Mouse (Mus musculus) limb, embryonic 15.5 days (tissue): Measurements from ENCODE around the gene Akap10. TPM values are rescaled to one million over a fixed set of nuclear protein-coding genes. Genes with fewer than 3 reads are reported as not detected.
"Not testable (repeated sequence)": the region's sequence is repeated elsewhere in the genome, so short reads cannot be mapped to it uniquely, and the experiment has no call there.

Experiments used
- ATAC-seq: fragments of 200-750 bp; cut with Nextera tagmentation; 2 replicates; pipeline ENCODE4 v1.8.0; 2017; ENCODE audit warnings: low read depth, moderate TSS enrichment; ENCODE audit not compliant: insufficient number of reproducible peaks, low FRiP score, low TSS enrichment
- H3K27ac ChIP-seq: fragments of 300-500 bp; sonication (generic); 2 replicates; pipeline ENCODE4 v1.5.1; 2015; ENCODE audit warnings: moderate library complexity, mild to moderate bottlenecking, inconsistent platforms
- H3K27me3 ChIP-seq: fragments of 300-500 bp; sonication (generic); 2 replicates; pipeline ENCODE4 v1.6.1; 2015; ENCODE audit warnings: inconsistent platforms
- H3K36me3 ChIP-seq: fragments of 300-500 bp; sonication (generic); 2 replicates; pipeline ENCODE4 v1.6.1; 2015; ENCODE audit warnings: inconsistent platforms
- H3K4me1 ChIP-seq: fragments of 300-500 bp; sonication (generic); 2 replicates; pipeline ENCODE4 v1.6.1; 2015; ENCODE audit warnings: inconsistent platforms
- H3K4me2 ChIP-seq: fragments of 300-500 bp; sonication (generic); 2 replicates; pipeline ENCODE4 v1.6.1; 2015; ENCODE audit warnings: mild to moderate bottlenecking, inconsistent platforms
- H3K4me3 ChIP-seq: fragments of 300-500 bp; sonication (generic); 2 replicates; pipeline ENCODE4 v1.5.1; 2015; ENCODE audit warnings: mild to moderate bottlenecking, inconsistent platforms
- H3K9ac ChIP-seq: fragments of 300-500 bp; sonication (generic); 2 replicates; pipeline ENCODE4 v1.6.1; 2015; ENCODE audit warnings: inconsistent platforms
- H3K9me3 ChIP-seq: fragments of 300-500 bp; sonication (generic); 2 replicates; pipeline ENCODE4 v1.6.1; 2016; ENCODE audit warnings: inconsistent platforms
- WGBS: fragments of 180-500 bp; shearing (Covaris S2); methylation state at CpG from one replicate; pipeline ENCODE4 v1.1.7; 2015; 5-methylcytosine and 5-hydroxymethylcytosine counted together
- polyA plus RNA-seq: library from polyadenylated mRNA; unstranded; fragments of >200 nt; fragmentation: Nextera tagmentation; extraction: Ambion mirVana; gene quantifications from 2 replicates; pipeline ENCODE4 v1.2.1, GENCODE M21; 2015

Akap10 gene
- polyA plus RNA-seq, 1 experiment from 2014 or later, result 14.7 TPM

DNA sequence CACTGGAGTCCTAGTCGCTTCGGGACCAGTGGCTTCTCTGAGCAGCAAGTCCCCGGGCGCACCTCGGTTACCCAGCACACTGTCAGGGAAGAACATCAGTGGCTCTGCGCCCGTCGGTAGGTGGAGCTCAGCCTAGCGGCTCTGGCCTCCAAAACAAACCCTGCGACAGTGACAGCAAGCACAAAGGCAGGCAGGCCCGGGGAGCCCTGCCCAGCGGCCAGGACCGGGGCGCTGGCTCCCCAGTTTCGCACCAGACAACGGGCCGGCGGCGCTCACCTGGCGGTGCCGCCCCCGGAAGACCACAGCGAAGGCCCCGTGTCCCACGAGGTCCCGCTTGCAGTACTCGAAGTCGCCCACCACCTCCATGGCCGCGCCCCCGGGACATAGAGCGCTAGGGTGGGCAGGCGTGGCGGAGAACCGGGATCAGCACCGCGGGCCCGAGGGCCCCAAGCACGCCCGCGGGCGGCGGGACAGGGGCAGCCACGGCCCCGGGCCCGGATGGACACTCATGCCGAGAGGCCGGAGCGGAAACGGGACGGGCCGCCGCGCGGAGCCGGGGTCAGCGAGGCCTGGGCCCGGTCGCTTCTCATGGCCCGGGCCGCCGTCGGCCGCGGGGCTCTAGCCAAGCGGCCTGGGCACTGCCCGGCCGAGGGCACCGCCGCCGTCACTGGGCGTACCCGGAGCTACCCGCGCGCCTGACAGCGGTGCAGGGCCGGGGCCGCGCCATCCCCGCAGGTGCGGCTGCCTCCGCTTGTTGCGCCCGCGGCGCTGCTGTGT is 75.7 kb downstream of the Akap10 start:
- Histone ChIP-seq H3K4me3 (peak overlapping the region; percentile 98), H3K9me3 (no peaks in the 10 kb centered on the region), H3K27ac (peak overlapping the region; percentile 93), H3K4me1 (0 out of 2 replicates have a peak, but pooled peaks cover 6% of the 10 kb centered on the region), H3K9ac (peak overlapping the region; percentile 97), H3K36me3 (0 out of 2 replicates have a peak, but pooled peaks cover 4% of the 10 kb centered on the region), H3K4me2 (peak overlapping the region; percentile 73), H3K27me3 (no peaks in the 10 kb centered on the region)
- WGBS, result under 1% methylated on average over 79 of the region's 87 CpGs
- ATAC-seq, result peak; percentile 72

DNA sequence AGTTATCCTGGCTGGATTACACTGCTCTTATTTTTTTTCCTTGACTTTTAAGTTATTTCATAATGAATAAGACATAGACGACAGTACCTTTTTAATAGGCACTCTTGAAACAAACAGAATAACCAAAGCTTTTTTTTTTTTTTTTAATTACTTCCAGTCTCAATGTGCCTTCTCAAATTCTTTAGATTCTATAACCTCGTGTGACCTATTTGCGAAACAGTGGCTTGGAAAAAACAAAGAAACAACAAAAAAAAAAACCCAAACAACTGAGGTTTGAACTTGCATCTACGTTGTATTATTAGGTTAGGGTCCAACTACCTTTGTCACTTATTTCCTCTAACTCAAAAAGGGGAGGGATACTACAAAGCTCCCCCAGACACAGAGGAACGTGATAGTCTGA is 76.4 kb downstream of the Akap10 start:
- H3K27ac ChIP-seq, result no peak overlapping the region; the same call in 1 of the 2 replicates
- H3K9me3 ChIP-seq, result no peaks in the 10 kb centered on the region
- 0 out of 2 replicates have a peak, but pooled peaks cover 6% of the 10 kb centered on the region for H3K4me1 ChIP-seq
- 6% methylated on average over 5 of the region's 5 CpGs for WGBS
- peak overlapping the region; percentile 98 for H3K4me3 ChIP-seq
- H3K9ac ChIP-seq, result peak overlapping the region; percentile 97
- 0 out of 2 replicates have a peak, but pooled peaks cover 5% of the 10 kb centered on the region for H3K36me3 ChIP-seq
- H3K4me2 ChIP-seq, result peak overlapping the region; percentile 73
- no peak for ATAC-seq
- H3K27me3 ChIP-seq, result no peaks in the 10 kb centered on the region

DNA sequence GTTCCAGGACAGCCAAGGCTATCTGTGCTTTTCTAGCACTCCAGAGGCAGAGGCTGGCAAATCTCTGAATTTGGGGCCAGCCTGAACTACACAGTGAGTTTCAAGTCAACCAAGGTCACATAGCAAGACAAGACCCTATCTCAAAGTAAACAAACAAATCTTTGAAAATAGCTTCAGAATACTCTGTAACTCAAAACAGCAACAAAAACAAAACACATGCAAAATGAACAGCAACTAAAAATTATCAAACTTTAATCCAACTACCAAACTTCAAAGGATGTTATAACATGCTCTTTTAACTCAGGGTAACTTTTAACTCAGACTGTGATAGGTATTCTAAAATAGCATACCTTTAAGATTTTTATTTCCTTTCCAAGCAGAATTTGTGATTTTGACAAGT is 77.1 kb downstream of the Akap10 start:
- no peak overlapping the region for H3K4me2 ChIP-seq

DNA sequence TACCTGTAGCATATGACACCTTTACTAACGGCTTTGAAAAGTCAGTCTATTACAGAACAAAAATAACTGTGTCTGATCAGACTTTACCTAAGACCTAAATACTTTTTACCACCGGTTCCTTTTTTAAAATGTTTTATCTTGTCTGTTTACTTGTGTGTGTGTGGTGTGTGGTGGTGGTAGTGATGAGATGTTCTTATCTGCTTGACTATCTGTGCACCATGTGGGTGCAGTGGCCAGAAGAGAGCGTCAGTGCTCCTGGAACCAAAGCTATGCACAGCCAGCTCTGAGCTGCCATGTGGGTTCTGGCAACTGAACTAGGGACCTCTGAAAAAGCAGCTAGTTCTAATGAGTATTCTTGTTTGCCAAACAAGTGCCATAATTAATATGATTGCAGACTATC is 78.9 kb downstream of the Akap10 start:
- no peak overlapping the region for H3K27ac ChIP-seq
- H3K9ac ChIP-seq, result no peak overlapping the region
- no peak overlapping the region for H3K4me3 ChIP-seq
- 83% methylated on average over 3 of the region's 3 CpGs for WGBS
- ATAC-seq, result no peak
- 0 out of 2 replicates have a peak, but pooled peaks cover 6% of the 10 kb centered on the region for H3K4me1 ChIP-seq
- H3K4me2 ChIP-seq, result no peak overlapping the region
- no peaks in the 10 kb centered on the region for H3K9me3 ChIP-seq
- no peaks in the 10 kb centered on the region for H3K27me3 ChIP-seq
- H3K36me3 ChIP-seq, result 0 out of 2 replicates have a peak, but pooled peaks cover 5% of the 10 kb centered on the region

More for the DNA sequence above, 77.1 kb downstream of the Akap10 start:
- Histone ChIP-seq H3K36me3 (0 out of 2 replicates have a peak, but pooled peaks cover 5% of the 10 kb centered on the region), H3K27me3 (no peaks in the 10 kb centered on the region), H3K9me3 (no peaks in the 10 kb centered on the region), H3K4me3 (no peak overlapping the region), H3K4me1 (0 out of 2 replicates have a peak, but pooled peaks cover 6% of the 10 kb centered on the region), H3K9ac (no peak overlapping the region), H3K27ac (no peak overlapping the region)
- no peak for ATAC-seq

DNA sequence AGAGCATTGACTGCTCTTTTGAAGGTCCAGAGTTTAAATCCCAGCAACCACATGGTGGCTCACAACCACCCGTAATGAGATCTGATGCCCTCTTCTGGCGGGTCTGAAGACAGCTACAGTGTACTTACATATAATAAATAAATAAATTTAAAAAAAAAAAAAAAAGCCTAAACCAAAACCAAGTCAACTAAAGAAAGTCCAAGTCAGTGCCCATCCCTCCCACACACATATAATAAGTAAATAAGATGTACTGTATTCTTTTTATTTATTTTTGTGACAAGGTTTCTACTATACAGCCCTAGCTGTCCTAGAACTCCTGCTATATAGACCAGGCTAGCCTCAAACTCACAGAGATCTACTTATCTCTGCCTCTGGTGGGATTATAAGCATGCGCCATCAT is 89.4 kb downstream of the Akap10 start:
- not testable (repeated sequence) for H3K4me3 ChIP-seq, H3K4me2 ChIP-seq, ATAC-seq, H3K27me3 ChIP-seq, H3K27ac ChIP-seq, H3K9me3 ChIP-seq, H3K9ac ChIP-seq, H3K4me1 ChIP-seq
- H3K36me3 ChIP-seq, result peaks cover 52% of the 10 kb centered on the region
- WGBS, result 68% methylated on average over 3 of the region's 3 CpGs

DNA sequence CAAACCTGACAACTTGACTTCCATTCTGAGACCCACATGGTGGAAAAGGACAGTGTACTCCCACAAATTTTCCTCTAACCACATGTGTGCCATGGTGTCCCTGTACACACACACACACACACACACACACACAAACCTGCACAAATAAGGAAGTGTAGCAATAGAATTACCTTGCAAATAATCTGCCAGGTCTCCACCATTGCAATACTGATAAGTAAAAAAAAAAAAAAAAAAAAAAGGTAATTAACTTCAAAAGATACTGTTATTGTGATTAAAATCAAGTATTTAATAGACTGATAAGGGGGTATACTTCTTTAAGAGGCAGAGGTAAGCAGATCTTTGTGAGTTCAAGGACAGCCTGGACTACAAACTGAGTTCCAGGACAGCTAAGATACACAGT is 90.1 kb downstream of the Akap10 start:
- ATAC-seq, result no peak
- no peak overlapping the region for H3K9ac ChIP-seq
- no peaks in the 10 kb centered on the region for H3K9me3 ChIP-seq
- no peaks in the 10 kb centered on the region for H3K4me1 ChIP-seq
- H3K4me2 ChIP-seq, result no peak overlapping the region
- no peak overlapping the region for H3K27ac ChIP-seq
- H3K27me3 ChIP-seq, result no peaks in the 10 kb centered on the region
- no peak overlapping the region for H3K4me3 ChIP-seq
- H3K36me3 ChIP-seq, result peaks cover 48% of the 10 kb centered on the region

DNA sequence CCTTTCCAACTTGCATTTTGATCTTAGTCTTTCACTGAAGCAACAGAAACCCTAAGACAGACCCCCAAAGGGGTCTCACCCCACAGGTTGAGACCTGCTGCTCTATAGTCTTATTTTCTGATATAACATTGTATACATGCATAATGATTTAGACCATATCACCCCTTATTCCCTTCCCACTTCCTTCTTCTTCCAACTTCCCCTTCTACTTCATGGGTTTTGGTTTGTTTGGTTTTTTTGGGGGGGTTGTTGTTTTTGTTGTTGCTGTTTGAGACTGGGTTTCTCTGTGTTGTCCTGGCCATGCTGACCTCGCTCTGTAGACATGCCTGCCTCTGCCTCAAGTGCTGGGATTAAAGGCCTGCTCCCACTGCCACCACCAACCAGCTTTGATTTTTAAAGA is 90.9 kb downstream of the Akap10 start:
- Histone ChIP-seq H3K9ac (no peak overlapping the region), H3K27ac (no peak overlapping the region), H3K36me3 (peaks cover 50% of the 10 kb centered on the region), H3K9me3 (no peaks in the 10 kb centered on the region), H3K4me3 (no peak overlapping the region), H3K27me3 (no peaks in the 10 kb centered on the region), H3K4me1 (no peaks in the 10 kb centered on the region), H3K4me2 (no peak overlapping the region)
- 92% methylated on average over 1 of the region's 1 CpGs for WGBS
- ATAC-seq, result no peak

Other genes with a start within 250 kb of the Akap10 start
- 7.6 and 7.9 TPM in 2 replicates for gene Fam83g, start 246.2 kb downstream of the Akap10 start, polyA plus RNA-seq
- not detected in 2 replicates for gene Slc5a10, start 209.4 kb downstream of the Akap10 start, polyA plus RNA-seq
- 23.0 and 23.7 TPM in 2 replicates for gene Prpsap2, start 168.2 kb downstream of the Akap10 start, polyA plus RNA-seq
- 12.0 and 15.8 TPM in 2 replicates for gene Ulk2, start 75.2 kb downstream of the Akap10 start, polyA plus RNA-seq
- 8.8 and 11.0 TPM in 2 replicates for gene Specc1, start 26.5 kb upstream of the Akap10 start, polyA plus RNA-seq